Mouse (Mus musculus): ENCODE measurements around the gene Col27a1.

DNA sequence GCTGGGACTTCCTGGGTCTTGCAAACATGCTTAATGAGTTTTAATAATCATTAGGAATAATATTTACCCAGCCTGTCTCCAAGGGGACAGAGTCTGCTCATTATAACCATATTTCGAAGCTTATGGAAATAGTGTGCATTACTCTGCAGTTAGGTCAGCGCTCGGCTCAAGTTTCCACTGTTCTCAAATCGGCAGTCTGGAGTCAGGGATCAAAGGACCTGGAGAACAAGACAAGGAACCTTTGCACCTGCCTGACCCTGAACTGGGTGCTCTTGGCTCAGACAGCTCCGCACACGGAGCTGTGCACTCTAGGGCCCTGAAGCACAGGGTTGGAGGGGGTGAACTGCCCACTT is 13.1 kb downstream of the Col27a1 start:
- TF ChIP-seq GATA1 (IDR thresholded peaks at IDR 0.05; ENCODE audit: borderline replicate concordance, low read length) (no peak), FLI1 (IDR thresholded peaks at IDR 0.05; ENCODE audit: low read length) (no peak)
